Comparison of ENCODE assay signal across 12 mouse cellular contexts in the genomic region with DNA sequence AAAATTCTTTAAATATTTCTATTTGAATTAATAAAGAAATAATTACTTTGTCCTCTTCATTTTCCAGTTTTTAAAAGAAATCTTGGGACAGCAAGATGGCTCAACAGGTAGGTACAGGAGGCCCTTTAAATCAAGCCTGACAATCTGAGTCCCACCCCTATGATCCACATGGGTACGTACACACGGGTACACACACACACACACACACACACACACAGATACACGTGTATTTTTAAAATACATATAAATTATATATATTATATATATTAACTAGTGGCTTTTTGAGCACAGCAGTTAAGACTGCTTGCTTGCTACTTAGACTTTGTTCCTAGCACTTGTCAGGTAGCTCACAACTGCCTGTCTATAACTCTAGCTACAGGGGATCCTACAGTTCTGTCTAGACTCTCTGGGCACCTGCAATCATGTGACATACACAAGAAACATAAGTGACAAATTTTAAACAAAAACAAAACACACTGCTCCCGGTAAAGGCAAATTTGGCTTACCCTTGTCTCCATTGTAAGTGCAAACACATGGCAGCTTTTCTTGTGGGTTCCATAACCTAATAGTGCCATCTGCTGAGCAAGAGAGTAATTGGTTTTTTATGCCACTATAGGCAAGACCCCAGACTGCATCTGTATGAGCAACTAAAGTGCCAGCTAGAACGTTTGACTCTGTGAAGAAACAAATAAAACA. TPM values are rescaled to one million over a fixed set of nuclear protein-coding genes. Genes with fewer than 3 reads are reported as not detected.
A peak's percentile ranks its signal among the peaks of the same experiment; 100 is the strongest.
DNase-seq lines count a peak whose midpoint lies in the region; ATAC-seq and TF ChIP-seq lines count a peak whose summit lies in the region.
"Had no signal": no experiment of that assay in that cellular context is flagged by ENCODE, and none has a peak within 500 bp of the region (broad histone marks: within the 10 kb centered on the region; RNA-seq: fewer than 3 reads in every experiment).

No protein-coding gene starts in this region.

- no peak for TF ChIP-seq POLR2A in MEL (IDR thresholded peaks at IDR 0.05; ENCODE audit: control insufficient read depth in 1 of 2, insufficient read depth in 1 of 2, low read depth in 1 of 2, low read length in 2 of 2, poor library complexity in 1 of 2)

- TF ChIP-seq RAD21 in MEL (IDR thresholded peaks at IDR 0.05; ENCODE audit: low read depth, low read length): peak; percentile 46

- no peak overlapping the region for H3K27ac ChIP-seq in hindbrain, embryonic 11.5 days (ENCODE audit: low read depth, low read length)
- H3K27ac ChIP-seq in hindbrain, embryonic 10.5 days: no peak overlapping the region
- H3K27ac ChIP-seq in MEL (ENCODE audit: control insufficient read depth, low read depth, low read length): no peak overlapping the region
- no peak overlapping the region for H3K27ac ChIP-seq in forebrain, embryonic 16.5 days (ENCODE audit: low read length)
- no peak overlapping the region for H3K27ac ChIP-seq in neural tube, embryonic 12.5 days
- H3K27ac ChIP-seq: heart, embryonic 10.5 days; macrophage had no signal

- H3K4me3 ChIP-seq in hindbrain, embryonic 11.5 days (ENCODE audit: low read depth, low read length): no peak overlapping the region
- H3K4me3 ChIP-seq in hindbrain, embryonic 10.5 days: no peak overlapping the region
- no peak overlapping the region for H3K4me3 ChIP-seq in MEL (ENCODE audit: control insufficient read depth in 1 of 2, insufficient read depth in 1 of 2, low read depth in 2 of 2, low read length in 2 of 2)
- no peak overlapping the region for H3K4me3 ChIP-seq in forebrain, embryonic 16.5 days (replicated peaks; ENCODE audit: low read length)
- no peak overlapping the region for H3K4me3 ChIP-seq in neural tube, embryonic 12.5 days
- H3K4me3 ChIP-seq: heart, embryonic 10.5 days had no signal

- no peak overlapping the region for H3K4me2 ChIP-seq in hindbrain, embryonic 11.5 days (replicated peaks; ENCODE audit: low read depth, low read length)
- H3K4me2 ChIP-seq in forebrain, embryonic 16.5 days (ENCODE audit: low read length): no peak overlapping the region
- H3K4me2 ChIP-seq in neural tube, embryonic 12.5 days (replicated peaks): no peak overlapping the region

- H3K9me3 ChIP-seq in hindbrain, embryonic 11.5 days (ENCODE audit: control insufficient read depth, low read length): no peaks in the 10 kb centered on the region
- H3K9me3 ChIP-seq in hindbrain, embryonic 10.5 days: no peaks in the 10 kb centered on the region
- H3K9me3 ChIP-seq in MEL (replicated peaks; ENCODE audit: insufficient read depth, low read length): no peaks in the 10 kb centered on the region
- no peaks in the 10 kb centered on the region for H3K9me3 ChIP-seq in forebrain, embryonic 16.5 days (ENCODE audit: control insufficient read depth, low read length)
- H3K9me3 ChIP-seq in neural tube, embryonic 12.5 days: no peaks in the 10 kb centered on the region
- H3K9me3 ChIP-seq: heart, embryonic 10.5 days had no signal

- DNase-seq in hindbrain, embryonic 11.5 days (ENCODE audit: low spot score): peak; percentile 31
- DNase-seq in hindbrain, embryonic 10.5 days (ENCODE audit: low spot score): no peak
- peak; percentile 43 for DNase-seq in MEL (ENCODE audit: low read depth, low spot score)
- DNase-seq in layer of hippocampus, postnatal 36 days: no peak
- DNase-seq in thymus, postnatal 25 days: no peak
- DNase-seq in lung, postnatal 36 days: no peak
- DNase-seq: cerebellum, adult 9-11 months; right cerebral cortex, postnatal 14 days had no signal

- peak in 1 of 3 experiments; percentile 47; a peak in 2 of 6 replicates for TF ChIP-seq CTCF in MEL (IDR thresholded peaks at IDR 0.05 in 2 of 3, conservative IDR thresholded peaks at IDR 0.05 in 1 of 3; ENCODE audit: control insufficient read depth in 1 of 3, insufficient read depth in 1 of 3, low read depth in 2 of 3, low read length in 3 of 3, poor library complexity in 1 of 3, severe bottlenecking in 1 of 3)

- ATAC-seq in hindbrain, embryonic 11.5 days (ENCODE audit: low FRiP score): no peak
- ATAC-seq in forebrain, embryonic 16.5 days: peak; percentile 86
- peak; percentile 66; the same call in 1 of the 2 replicates for ATAC-seq in neural tube, embryonic 12.5 days (ENCODE audit: low FRiP score, low read depth)

- no peak overlapping the region for H3K9ac ChIP-seq in hindbrain, embryonic 11.5 days (ENCODE audit: low read depth, low read length)
- no peak overlapping the region for H3K9ac ChIP-seq in MEL (ENCODE audit: control insufficient read depth, low read depth, low read length, poor library complexity, severe bottlenecking)
- H3K9ac ChIP-seq in forebrain, embryonic 16.5 days (replicated peaks; ENCODE audit: low read depth, low read length): no peak overlapping the region
- H3K9ac ChIP-seq in neural tube, embryonic 12.5 days: no peak overlapping the region

- H3K79me2 ChIP-seq in MEL (ENCODE audit: control insufficient read depth, insufficient read depth, low read length, poor library complexity): no peaks in the 10 kb centered on the region

- no peaks in the 10 kb centered on the region for H3K4me1 ChIP-seq in hindbrain, embryonic 11.5 days (replicated peaks; ENCODE audit: control insufficient read depth, insufficient read depth, low read length)
- no peaks in the 10 kb centered on the region for H3K4me1 ChIP-seq in hindbrain, embryonic 10.5 days (replicated peaks)
- peaks cover 0 to 2% of the 10 kb centered on the region in 2 experiments; a peak in 1 of 4 replicates for H3K4me1 ChIP-seq in MEL (ENCODE audit: control insufficient read depth in 1 of 2, insufficient read depth in 2 of 2, low read length in 2 of 2)
- H3K4me1 ChIP-seq in forebrain, embryonic 16.5 days (replicated peaks; ENCODE audit: control insufficient read depth, insufficient read depth, low read length): peaks cover 3% of the 10 kb centered on the region
- H3K4me1 ChIP-seq in neural tube, embryonic 12.5 days: no peaks in the 10 kb centered on the region
- H3K4me1 ChIP-seq: heart, embryonic 10.5 days had no signal

- H3K27me3 ChIP-seq in hindbrain, embryonic 11.5 days (ENCODE audit: control insufficient read depth, insufficient read depth, low read length): no peaks in the 10 kb centered on the region
- H3K27me3 ChIP-seq in hindbrain, embryonic 10.5 days (ENCODE audit: insufficient read depth, poor library complexity, severe bottlenecking): no peaks in the 10 kb centered on the region
- no peaks in the 10 kb centered on the region for H3K27me3 ChIP-seq in MEL (ENCODE audit: control insufficient read depth in 1 of 2, insufficient read depth in 2 of 2, low read length in 2 of 2)
- no peaks in the 10 kb centered on the region for H3K27me3 ChIP-seq in forebrain, embryonic 16.5 days (replicated peaks; ENCODE audit: control insufficient read depth, insufficient read depth, low read length)
- no peaks in the 10 kb centered on the region for H3K27me3 ChIP-seq in neural tube, embryonic 12.5 days (replicated peaks)

- TF ChIP-seq EP300 in MEL (IDR thresholded peaks at IDR 0.05; ENCODE audit: low read depth in 1 of 2, low read length in 2 of 2): no peak

- no peaks in the 10 kb centered on the region for H3K36me3 ChIP-seq in hindbrain, embryonic 11.5 days (ENCODE audit: control insufficient read depth, insufficient read depth, low read length)
- H3K36me3 ChIP-seq in hindbrain, embryonic 10.5 days: peaks cover 72% of the 10 kb centered on the region
- H3K36me3 ChIP-seq in MEL (ENCODE audit: control insufficient read depth in 1 of 2, insufficient read depth in 2 of 2, low read length in 2 of 2): peaks cover 4 to 32% of the 10 kb centered on the region in 2 experiments; a peak in 3 of 4 replicates
- peaks cover 5% of the 10 kb centered on the region; the same call in 1 of the 2 replicates for H3K36me3 ChIP-seq in forebrain, embryonic 16.5 days (ENCODE audit: control insufficient read depth, insufficient read depth)
- H3K36me3 ChIP-seq in neural tube, embryonic 12.5 days: peaks cover 11% of the 10 kb centered on the region; the same call in 1 of the 2 replicates

- 84% methylated on average over 5 of the region's 5 CpGs for WGBS in hindbrain, embryonic 11.5 days
- 84% methylated on average over 5 of the region's 5 CpGs for WGBS in hindbrain, embryonic 10.5 days
- WGBS in forebrain, embryonic 16.5 days: 62% methylated on average over 5 of the region's 5 CpGs
- WGBS in neural tube, embryonic 12.5 days: 82% methylated on average over 5 of the region's 5 CpGs

TF ChIP-seq in MEL, 35 proteins besides CTCF, POLR2A, EP300 and RAD21:
- TF ChIP-seq ZNF384 (IDR thresholded peaks at IDR 0.05; ENCODE audit: low read depth, low read length) (no peak), ZC3H11A (IDR thresholded peaks at IDR 0.05; ENCODE audit: low read depth, low read length) (peak; percentile 25; the same call in 1 of the 2 replicates), GATA1 (IDR thresholded peaks at IDR 0.05; ENCODE audit: low read depth, low read length) (no peak), ELF1 (IDR thresholded peaks at IDR 0.05; ENCODE audit: low read depth, low read length) (no peak), RCOR1 (IDR thresholded peaks at IDR 0.05; ENCODE audit: low read depth, low read length) (no peak), MEF2A (IDR thresholded peaks at IDR 0.05; ENCODE audit: extremely low read depth, insufficient replicate concordance, low read depth, low read length, poor library complexity, severe bottlenecking) (no peak), SMC3 (IDR thresholded peaks at IDR 0.05; ENCODE audit: low read depth, low read length) (peak; percentile 47), POLR2AphosphoS5 (IDR thresholded peaks at IDR 0.05; ENCODE audit: borderline replicate concordance, low read depth, low read length) (no peak)

RNA-seq across cellular contexts. Expression of a gene that starts 29.7 kb away (rescaled TPM):
- 6.3 and 8.8 TPM in 2 replicates for polyA plus RNA-seq in hindbrain, embryonic 11.5 days (2014; fragmentation: Nextera tagmentation; extraction: Ambion mirVana)
- 3.4 and 5.2 TPM in 2 replicates for polyA plus RNA-seq in hindbrain, embryonic 10.5 days (2016; fragmentation: Nextera tagmentation; extraction: Ambion mirVana)
- total RNA-seq in MEL (2012; rRNA removed): not detected in 2 replicates
- not detected for polyA plus RNA-seq in MEL (2012; ENCODE audit: insufficient read depth in 1 of 2, insufficient read length in 2 of 2, low read depth in 1 of 2, low replicate concordance in 2 of 2, missing spikeins in 1 of 2)
- 9.3 and 11.4 TPM in 2 replicates for polyA plus RNA-seq in forebrain, embryonic 16.5 days (2015; fragmentation: Nextera tagmentation; extraction: Ambion mirVana)
- 5.5 and 7.5 TPM in 2 replicates for polyA plus RNA-seq in neural tube, embryonic 12.5 days (2016; fragmentation: Nextera tagmentation; extraction: Ambion mirVana)
- 1 to 10 TPM; 2.9 to 4.3 TPM for total RNA-seq in layer of hippocampus, postnatal 36 days (2021)
- polyA plus RNA-seq: macrophage had no signal

Comparison
In these comparisons a context has a peak if more than half of its experiments do, and no peak if none do; other contexts are left out.
1. DNase-seq: peak in hindbrain, embryonic 11.5 days (single experiment) and MEL (single experiment); none in hindbrain, embryonic 10.5 days (single experiment), layer of hippocampus, postnatal 36 days (0 of 2), thymus, postnatal 25 days (single experiment) and lung, postnatal 36 days (single experiment).